Mouse (Mus musculus): Measurements from ENCODE around the gene Uvrag. TPM values are rescaled to one million over a fixed set of nuclear protein-coding genes. Genes with fewer than 3 reads are reported as not detected.

Gene Uvrag
- total and polyA plus RNA-seq, 3 experiments: 5.9 to 22.1 (median 21.0) TPM

- TF ChIP-seq POLR2A (IDR thresholded peaks at IDR 0.05; ENCODE audit: insufficient read depth, low read depth, low read length): no peak
- peak; percentile 80 for TF ChIP-seq CTCF (IDR thresholded peaks at IDR 0.05)
- peak; percentile 64; the same call in 1 of the 2 replicates for TF ChIP-seq EP300 (IDR thresholded peaks at IDR 0.05; ENCODE audit: insufficient read depth, low read depth, low read length)
- DNase-seq: peak; percentile 55 to 67
- H3K36me3 ChIP-seq (ENCODE audit: control insufficient read depth, insufficient read depth, low read length): no peaks in the 10 kb centered on the region
- intact Hi-C loops (cut with DNase I): loop anchor here (2.0 kb wide), 2 partner anchors 14 to 118 kb away; no protein-coding TSS in a partner anchor
- no peak overlapping the region for H3K9ac ChIP-seq (ENCODE audit: low read depth, low read length)
- H3K27ac ChIP-seq: no peak overlapping the region
- H3K27me3 ChIP-seq (ENCODE audit: control insufficient read depth, insufficient read depth, low read length): no peaks in the 10 kb centered on the region
- H3K79me2 ChIP-seq (replicated peaks; ENCODE audit: control insufficient read depth, insufficient read depth, low read length): no peaks in the 10 kb centered on the region
- WGBS: 38% methylated on average over 11 of the region's 13 CpGs
- no peak overlapping the region for H3K4me3 ChIP-seq
- peaks cover 4% of the 10 kb centered on the region for H3K4me1 ChIP-seq (ENCODE audit: control insufficient read depth, insufficient read depth, low read length)
Measured at GRCm38 (mm10) chr7:98962547-98963311, 178.2 kb downstream of the Uvrag start.

GRCm38 (mm10) chr7:98962074-98962473, 178.9 kb downstream of the Uvrag start:
- no peak overlapping the region for H3K9ac ChIP-seq (ENCODE audit: low read depth, low read length)
- DNase-seq: no peak
- 87% methylated on average over 11 of the region's 11 CpGs for WGBS
- no peak overlapping the region for H3K4me3 ChIP-seq
- H3K27me3 ChIP-seq (ENCODE audit: control insufficient read depth, insufficient read depth, low read length): no peaks in the 10 kb centered on the region
- H3K4me1 ChIP-seq (ENCODE audit: control insufficient read depth, insufficient read depth, low read length): peaks cover 4% of the 10 kb centered on the region
- H3K79me2 ChIP-seq (replicated peaks; ENCODE audit: control insufficient read depth, insufficient read depth, low read length): no peaks in the 10 kb centered on the region
- H3K36me3 ChIP-seq (ENCODE audit: control insufficient read depth, insufficient read depth, low read length): no peaks in the 10 kb centered on the region
- no peak for TF ChIP-seq CTCF (IDR thresholded peaks at IDR 0.05)
- no peak for TF ChIP-seq EP300 (IDR thresholded peaks at IDR 0.05; ENCODE audit: insufficient read depth, low read depth, low read length)
- TF ChIP-seq POLR2A (IDR thresholded peaks at IDR 0.05; ENCODE audit: insufficient read depth, low read depth, low read length): no peak
- intact Hi-C loops (cut with DNase I): loop anchor here (2.0 kb wide), 2 partner anchors 13 to 119 kb away; no protein-coding TSS in a partner anchor
- no peak overlapping the region for H3K27ac ChIP-seq

- DNase-seq: no peak
- H3K36me3 ChIP-seq (ENCODE audit: control insufficient read depth, insufficient read depth, low read length): no peaks in the 10 kb centered on the region
- intact Hi-C loops (cut with DNase I): no loop called here
- H3K27me3 ChIP-seq (ENCODE audit: control insufficient read depth, insufficient read depth, low read length): no peaks in the 10 kb centered on the region
- no peak overlapping the region for H3K4me3 ChIP-seq
- H3K9ac ChIP-seq (ENCODE audit: low read depth, low read length): no peak overlapping the region
- 95% methylated on average over 8 of the region's 8 CpGs for WGBS
- H3K4me1 ChIP-seq (ENCODE audit: control insufficient read depth, insufficient read depth, low read length): peaks cover 4% of the 10 kb centered on the region
- TF ChIP-seq POLR2A (IDR thresholded peaks at IDR 0.05; ENCODE audit: insufficient read depth, low read depth, low read length) (no peak), CTCF (IDR thresholded peaks at IDR 0.05) (no peak), EP300 (IDR thresholded peaks at IDR 0.05; ENCODE audit: insufficient read depth, low read depth, low read length) (no peak)
- no peak overlapping the region for H3K27ac ChIP-seq
- no peaks in the 10 kb centered on the region for H3K79me2 ChIP-seq (replicated peaks; ENCODE audit: control insufficient read depth, insufficient read depth, low read length)
Measured at GRCm38 (mm10) chr7:98960274-98960673, 180.7 kb downstream of the Uvrag start.

GRCm38 (mm10) chr7:98959246-98959645, 181.7 kb downstream of the Uvrag start:
- TF ChIP-seq CTCF (IDR thresholded peaks at IDR 0.05): no peak
- no peak for TF ChIP-seq EP300 (IDR thresholded peaks at IDR 0.05; ENCODE audit: insufficient read depth, low read depth, low read length)
- no peak for TF ChIP-seq POLR2A (IDR thresholded peaks at IDR 0.05; ENCODE audit: insufficient read depth, low read depth, low read length)
- Histone ChIP-seq H3K27me3 (ENCODE audit: control insufficient read depth, insufficient read depth, low read length) (no peaks in the 10 kb centered on the region), H3K36me3 (ENCODE audit: control insufficient read depth, insufficient read depth, low read length) (no peaks in the 10 kb centered on the region), H3K79me2 (replicated peaks; ENCODE audit: control insufficient read depth, insufficient read depth, low read length) (no peaks in the 10 kb centered on the region), H3K27ac (no peak overlapping the region), H3K4me1 (ENCODE audit: control insufficient read depth, insufficient read depth, low read length) (peaks cover 4% of the 10 kb centered on the region), H3K9ac (ENCODE audit: low read depth, low read length) (no peak overlapping the region), H3K4me3 (no peak overlapping the region)
- WGBS: 91% methylated on average over 5 of the region's 5 CpGs
- no peak for DNase-seq
- intact Hi-C loops (cut with DNase I): no loop called here

- Histone ChIP-seq H3K79me2 (replicated peaks; ENCODE audit: control insufficient read depth, insufficient read depth, low read length) (no peaks in the 10 kb centered on the region), H3K27ac (no peak overlapping the region), H3K4me1 (ENCODE audit: control insufficient read depth, insufficient read depth, low read length) (peaks cover 4% of the 10 kb centered on the region), H3K36me3 (ENCODE audit: control insufficient read depth, insufficient read depth, low read length) (no peaks in the 10 kb centered on the region), H3K4me3 (no peak overlapping the region), H3K9ac (ENCODE audit: low read depth, low read length) (no peak overlapping the region), H3K27me3 (ENCODE audit: control insufficient read depth, insufficient read depth, low read length) (no peaks in the 10 kb centered on the region)
- intact Hi-C loops (cut with DNase I): no loop called here
- 49% methylated on average over 11 of the region's 11 CpGs for WGBS
- TF ChIP-seq CTCF (IDR thresholded peaks at IDR 0.05): no peak
- TF ChIP-seq POLR2A (IDR thresholded peaks at IDR 0.05; ENCODE audit: insufficient read depth, low read depth, low read length): no peak
- no peak for DNase-seq
Measured at GRCm38 (mm10) chr7:98958172-98958571, 182.8 kb downstream of the Uvrag start.

DNA sequence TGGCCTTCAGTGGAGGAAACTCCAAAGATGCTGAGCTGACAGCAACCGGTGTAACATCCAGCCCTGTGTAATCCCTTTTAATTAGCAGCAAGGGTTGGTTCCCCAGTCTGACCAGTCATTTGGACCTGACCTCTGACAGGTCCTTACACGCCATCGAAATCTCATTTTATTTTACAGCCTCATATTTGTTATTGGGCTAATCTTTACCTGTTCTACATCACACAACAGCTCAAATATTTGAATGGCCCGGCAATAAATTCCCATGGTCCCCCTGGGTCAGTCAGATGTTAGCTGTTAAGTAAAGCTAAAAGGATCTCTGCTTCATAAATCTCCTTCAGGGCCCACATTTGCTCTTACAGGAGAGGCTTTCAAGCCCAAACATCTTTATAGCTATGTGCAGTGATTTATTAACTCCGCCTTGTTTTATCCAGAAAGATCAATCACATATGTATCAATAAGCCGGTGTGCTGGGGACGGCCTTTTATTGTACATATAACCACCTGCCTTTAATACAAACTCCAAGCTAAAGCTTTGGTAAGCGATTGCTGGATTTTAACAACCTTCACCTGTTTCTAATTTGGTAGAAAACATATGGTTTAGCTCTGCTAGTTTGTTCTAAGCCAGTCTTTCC, 183.7 kb downstream of the Uvrag start:
- no peak for DNase-seq
- Histone ChIP-seq H3K4me3 (no peak overlapping the region), H3K9ac (ENCODE audit: low read depth, low read length) (no peak overlapping the region), H3K79me2 (replicated peaks; ENCODE audit: control insufficient read depth, insufficient read depth, low read length) (no peaks in the 10 kb centered on the region), H3K36me3 (ENCODE audit: control insufficient read depth, insufficient read depth, low read length) (no peaks in the 10 kb centered on the region), H3K4me1 (ENCODE audit: control insufficient read depth, insufficient read depth, low read length) (peaks cover 2% of the 10 kb centered on the region), H3K27ac (no peak overlapping the region), H3K27me3 (ENCODE audit: control insufficient read depth, insufficient read depth, low read length) (no peaks in the 10 kb centered on the region)
- TF ChIP-seq CTCF (IDR thresholded peaks at IDR 0.05): no peak
- TF ChIP-seq EP300 (IDR thresholded peaks at IDR 0.05; ENCODE audit: insufficient read depth, low read depth, low read length): no peak
- intact Hi-C loops (cut with DNase I): no loop called here
- 96% methylated on average over 8 of the region's 8 CpGs for WGBS

Data from heart, adult 2 months (tissue).